Mouse (Mus musculus): ENCODE measurements around the gene Lca5. TPM values are rescaled to one million over a fixed set of nuclear protein-coding genes. Genes with fewer than 3 reads are reported as not detected.

The Lca5 gene
- total RNA-seq, 2 experiments from 2014 or later = 3.4 to 4.6 TPM

Other genes with a start within 250 kb of the Lca5 start
- 10 to 100 TPM; 12.4 to 20.2 TPM for gene Sh3bgrl2, start 107.2 kb upstream of the Lca5 start, total RNA-seq (2021)

Data from adrenal gland, adult 18-20 months (tissue).